Comparison of ENCODE assay signal across 12 mouse cellular contexts in the genomic region with DNA sequence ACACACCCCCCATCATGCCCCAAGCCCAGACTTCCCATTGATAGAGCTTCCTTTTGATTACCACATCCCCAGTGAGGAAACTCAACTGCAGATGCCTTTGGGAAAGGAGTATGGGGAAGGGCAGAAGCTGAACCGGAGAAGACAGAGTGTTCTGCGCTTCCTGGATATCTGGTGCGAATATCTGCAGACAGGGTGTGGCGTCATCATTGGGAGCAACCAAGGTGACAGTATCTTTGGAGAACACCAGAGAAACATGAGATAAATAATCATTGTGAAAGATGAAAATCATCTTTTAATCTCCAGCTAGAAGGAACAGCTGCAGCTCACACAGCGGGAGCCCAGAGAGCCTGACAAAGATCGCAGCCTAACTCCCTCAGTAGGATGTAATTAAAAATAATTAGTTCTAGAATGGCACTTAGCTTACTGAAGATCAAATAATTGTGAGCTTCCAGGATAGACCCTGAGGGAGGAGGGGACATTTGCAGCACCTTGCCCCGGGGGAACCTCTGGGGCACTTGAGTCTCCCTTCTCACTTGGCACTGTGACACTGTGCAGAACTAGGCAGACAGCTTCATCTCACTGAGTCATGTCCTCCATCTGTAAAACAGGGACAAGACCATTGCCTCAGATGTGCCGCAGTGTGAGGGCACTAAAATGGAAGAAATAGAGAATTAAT. TPM values are rescaled to one million over a fixed set of nuclear protein-coding genes. Genes with fewer than 3 reads are reported as not detected.
A peak's percentile ranks its signal among the peaks of the same experiment; 100 is the strongest.
DNase-seq lines count a peak whose midpoint lies in the region; ATAC-seq and TF ChIP-seq lines count a peak whose summit lies in the region.
"Had no signal": no experiment of that assay in that cellular context is flagged by ENCODE, and none has a peak within 500 bp of the region (broad histone marks: within the 10 kb centered on the region; RNA-seq: fewer than 3 reads in every experiment).

No protein-coding gene starts in this region.

- 50% methylated on average over 8 of the region's 8 CpGs for WGBS in liver, embryonic 11.5 days
- WGBS in forebrain, embryonic 14.5 days: 50% methylated on average over 8 of the region's 8 CpGs
- 28% methylated on average over 8 of the region's 8 CpGs for WGBS in liver, embryonic 13.5 days (ENCODE audit: insufficient replicate concordance)
- WGBS in neural tube, embryonic 14.5 days: 63% methylated on average over 8 of the region's 8 CpGs
- WGBS in lung, adult 2 months: 69% methylated on average over 8 of the region's 8 CpGs

- intact Hi-C loops in gastrocnemius, postnatal 14 days (cut with DNase I; ENCODE audit: low total_unique reads): no loop called here

- H3K36me3 ChIP-seq in liver, embryonic 11.5 days (ENCODE audit: control insufficient read depth, insufficient read depth, low read length): no peaks in the 10 kb centered on the region
- no peaks in the 10 kb centered on the region for H3K36me3 ChIP-seq in forebrain, embryonic 14.5 days (ENCODE audit: control insufficient read depth, insufficient read depth, low read length)
- H3K36me3 ChIP-seq in liver, embryonic 13.5 days: no peaks in the 10 kb centered on the region
- H3K36me3 ChIP-seq in neural tube, embryonic 14.5 days (ENCODE audit: control insufficient read depth, insufficient read depth, low read length): no peaks in the 10 kb centered on the region
- H3K36me3 ChIP-seq: kidney, embryonic 15.5 days; limb, embryonic 10.5 days; stomach, embryonic 15.5 days had no signal

- TF ChIP-seq POLR2A in lung, adult 2 months (IDR thresholded peaks at IDR 0.05; ENCODE audit: borderline replicate concordance, extremely low read depth, low read depth, low read length): no peak

- no peak overlapping the region for H3K4me2 ChIP-seq in liver, embryonic 11.5 days
- no peak overlapping the region for H3K4me2 ChIP-seq in forebrain, embryonic 14.5 days (ENCODE audit: low read length)
- no peak overlapping the region for H3K4me2 ChIP-seq in liver, embryonic 13.5 days
- no peak overlapping the region for H3K4me2 ChIP-seq in neural tube, embryonic 14.5 days (ENCODE audit: low read depth, low read length)
- H3K4me2 ChIP-seq: heart, embryonic 11.5 days; kidney, embryonic 15.5 days; stomach, embryonic 15.5 days had no signal

- 0 out of 2 replicates have a peak, but pooled peaks have one; percentile 18 for ATAC-seq in liver, embryonic 11.5 days (replicated peaks; ENCODE audit: low FRiP score)
- ATAC-seq in forebrain, embryonic 14.5 days: peak; percentile 65
- 0 out of 2 replicates have a peak, but pooled peaks have one; percentile 39 for ATAC-seq in liver, embryonic 13.5 days (ENCODE audit: low read depth)
- peak; percentile 56; the same call in 1 of the 2 replicates for ATAC-seq in neural tube, embryonic 14.5 days (ENCODE audit: low read depth)

- H3K4me1 ChIP-seq in liver, embryonic 11.5 days (replicated peaks; ENCODE audit: control insufficient read depth, insufficient read depth, low read length): peaks cover 19% of the 10 kb centered on the region
- no peaks in the 10 kb centered on the region for H3K4me1 ChIP-seq in forebrain, embryonic 14.5 days (ENCODE audit: control insufficient read depth, insufficient read depth, low read length)
- peaks cover 19% of the 10 kb centered on the region for H3K4me1 ChIP-seq in liver, embryonic 13.5 days (replicated peaks)
- no peaks in the 10 kb centered on the region for H3K4me1 ChIP-seq in neural tube, embryonic 14.5 days (ENCODE audit: control insufficient read depth, insufficient read depth, low read length)
- H3K4me1 ChIP-seq in lung, adult 2 months (ENCODE audit: control insufficient read depth, insufficient read depth, low read length): no peaks in the 10 kb centered on the region
- H3K4me1 ChIP-seq: limb, embryonic 10.5 days; stomach, embryonic 15.5 days had no signal

- DNase-seq in liver, embryonic 11.5 days (ENCODE audit: low spot score): no peak
- no peak for DNase-seq in liver
- DNase-seq in forebrain, embryonic 14.5 days (ENCODE audit: low spot score): peak; percentile 37
- no peak for DNase-seq in liver, embryonic 13.5 days
- DNase-seq in lung, adult 2 months: no peak
- no peak for DNase-seq in cerebellum, adult 11-12 months
- DNase-seq in gastrocnemius, postnatal 14 days: no peak

- H3K9me3 ChIP-seq in liver, embryonic 11.5 days (ENCODE audit: control insufficient read depth, low read length): no peaks in the 10 kb centered on the region
- H3K9me3 ChIP-seq in forebrain, embryonic 14.5 days (replicated peaks; ENCODE audit: control insufficient read depth, low read length): no peaks in the 10 kb centered on the region
- H3K9me3 ChIP-seq in liver, embryonic 13.5 days (replicated peaks): no peaks in the 10 kb centered on the region
- H3K9me3 ChIP-seq in neural tube, embryonic 14.5 days (ENCODE audit: control insufficient read depth, low read length): no peaks in the 10 kb centered on the region
- H3K9me3 ChIP-seq: kidney, embryonic 15.5 days; limb, embryonic 10.5 days; stomach, embryonic 15.5 days had no signal

- H3K27ac ChIP-seq in liver, embryonic 11.5 days (ENCODE audit: low read depth, low read length): no peak overlapping the region
- no peak overlapping the region for H3K27ac ChIP-seq in forebrain, embryonic 14.5 days (ENCODE audit: low read depth, low read length)
- H3K27ac ChIP-seq in liver, embryonic 13.5 days: no peak overlapping the region
- 0 out of 2 replicates have a peak overlapping the region, but pooled peaks have one; percentile 34 for H3K27ac ChIP-seq in neural tube, embryonic 14.5 days (ENCODE audit: low read depth, low read length)
- H3K27ac ChIP-seq: kidney, embryonic 15.5 days; limb, embryonic 10.5 days; stomach, embryonic 15.5 days had no signal

- no peak overlapping the region for H3K4me3 ChIP-seq in liver, embryonic 11.5 days (ENCODE audit: low read depth, low read length)
- H3K4me3 ChIP-seq in forebrain, embryonic 14.5 days (ENCODE audit: low read depth, low read length): no peak overlapping the region
- H3K4me3 ChIP-seq in liver, embryonic 13.5 days (replicated peaks): no peak overlapping the region
- no peak overlapping the region for H3K4me3 ChIP-seq in neural tube, embryonic 14.5 days (ENCODE audit: low read depth, low read length)
- no peak overlapping the region for H3K4me3 ChIP-seq in lung, adult 2 months (replicated peaks; ENCODE audit: extremely low read depth, low read depth, low read length)
- H3K4me3 ChIP-seq: kidney, embryonic 15.5 days; limb, embryonic 10.5 days; stomach, embryonic 15.5 days had no signal

- TF ChIP-seq CTCF in lung, adult 2 months (IDR thresholded peaks at IDR 0.05; ENCODE audit: insufficient read depth, low read length): no peak

- no peak overlapping the region for H3K9ac ChIP-seq in liver, embryonic 11.5 days (ENCODE audit: low read depth, low read length)
- H3K9ac ChIP-seq in forebrain, embryonic 14.5 days (ENCODE audit: low read length): no peak overlapping the region
- no peak overlapping the region for H3K9ac ChIP-seq in liver, embryonic 13.5 days
- H3K9ac ChIP-seq in neural tube, embryonic 14.5 days (replicated peaks; ENCODE audit: low read depth, low read length): no peak overlapping the region
- H3K9ac ChIP-seq: kidney, embryonic 15.5 days; stomach, embryonic 15.5 days had no signal

- H3K27me3 ChIP-seq in liver, embryonic 11.5 days (replicated peaks; ENCODE audit: control insufficient read depth, insufficient read depth, low read length): no peaks in the 10 kb centered on the region
- H3K27me3 ChIP-seq in forebrain, embryonic 14.5 days (replicated peaks; ENCODE audit: control insufficient read depth, insufficient read depth, low read length): no peaks in the 10 kb centered on the region
- H3K27me3 ChIP-seq in liver, embryonic 13.5 days: no peaks in the 10 kb centered on the region
- H3K27me3 ChIP-seq in neural tube, embryonic 14.5 days (ENCODE audit: control insufficient read depth, insufficient read depth, low read length): no peaks in the 10 kb centered on the region
- H3K27me3 ChIP-seq: kidney, embryonic 15.5 days; stomach, embryonic 15.5 days had no signal

RNA-seq across cellular contexts. Expression of a gene that starts 38.5 kb away (rescaled TPM):
- polyA plus RNA-seq in liver, embryonic 11.5 days (2014; fragmentation: Nextera tagmentation; extraction: Ambion mirVana): 11.9 and 13.0 TPM in 2 replicates
- 3.0 and 4.0 TPM in 2 replicates for polyA plus RNA-seq in forebrain, embryonic 14.5 days (2014; fragmentation: Nextera tagmentation; extraction: Ambion mirVana)
- polyA plus RNA-seq in liver, embryonic 13.5 days (2015; fragmentation: Nextera tagmentation; extraction: Ambion mirVana): 4.6 and 5.8 TPM in 2 replicates
- polyA plus RNA-seq in neural tube, embryonic 14.5 days (2014; fragmentation: Nextera tagmentation; extraction: Ambion mirVana): 37.1 and 39.0 TPM in 2 replicates
- polyA plus RNA-seq in lung, adult 2 months (2012; rRNA removed): 2.8 and 3.8 TPM in 2 replicates
- total RNA-seq in gastrocnemius, postnatal 14 days (2021): 10 to 100 TPM; 42.0 to 47.9 TPM
